Comparison of ENCODE assay signal across 7 mouse cellular contexts in the genomic region with DNA sequence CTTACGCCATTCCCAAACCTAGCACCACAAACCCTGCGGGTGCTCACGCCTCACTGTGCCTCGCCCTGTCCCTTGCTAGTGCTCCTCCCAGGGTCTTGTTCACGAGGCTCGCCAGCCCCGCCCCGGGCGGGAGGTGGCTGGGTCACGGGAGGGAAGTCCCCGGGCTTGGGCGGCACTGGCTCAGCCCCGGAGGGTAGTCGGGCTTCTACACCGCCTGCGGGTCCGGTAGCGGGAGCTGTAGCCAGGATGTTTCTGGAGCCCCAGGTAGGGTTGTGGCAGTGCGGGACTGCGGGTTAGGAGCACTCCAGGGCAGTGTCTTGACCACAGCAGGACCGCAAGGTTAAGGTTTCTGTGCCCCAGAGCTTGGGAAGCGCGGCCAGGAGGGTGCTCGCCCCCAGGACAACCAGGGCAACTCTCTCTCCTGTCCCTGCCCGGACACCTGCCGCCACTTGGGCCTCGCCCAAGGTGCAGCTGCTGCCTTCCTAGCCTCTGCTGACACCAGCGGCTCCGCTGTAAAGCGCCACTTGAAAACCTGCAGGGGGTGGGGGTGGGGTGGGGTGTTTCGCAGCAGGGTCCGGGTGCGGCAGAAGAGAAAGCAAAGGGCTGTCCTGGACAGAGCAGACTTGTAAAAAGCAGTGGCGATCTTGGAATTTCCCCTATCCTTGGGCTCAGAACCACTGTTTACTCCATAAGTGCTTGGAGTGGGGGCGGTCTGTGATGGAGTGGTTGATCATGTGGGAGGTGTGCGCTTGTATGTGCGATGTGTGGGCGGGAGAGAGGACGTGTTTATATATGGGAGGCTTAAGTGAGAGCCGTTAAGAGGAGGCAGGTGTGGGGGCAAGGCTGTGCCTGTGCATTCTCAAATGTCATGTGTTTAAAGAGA. TPM values are rescaled to one million over a fixed set of nuclear protein-coding genes. Genes with fewer than 3 reads are reported as not detected.
DNase-seq lines count a peak whose midpoint lies in the region; ATAC-seq lines count a peak whose summit lies in the region.

No protein-coding gene starts in this region.

- H3K36me3 ChIP-seq in embryonic facial prominence, embryonic 14.5 days (ENCODE audit: control insufficient read depth, insufficient read depth, low read length): no peaks in the 10 kb centered on the region

- DNase-seq in ES-CJ7 (ENCODE audit: low read depth, low spot score): peak; percentile 91
- DNase-seq in adrenal gland, postnatal 10 days: peak; percentile 45
- DNase-seq in embryonic facial prominence, embryonic 14.5 days (ENCODE audit: low spot score): peak; percentile 56
- peak; percentile 28 for DNase-seq in heart, postnatal 4 days
- peak; percentile 68 to 83 for DNase-seq in left cerebral cortex, postnatal 14 days (ENCODE audit: low spot score in 2 of 2)
- peak; percentile 81 to 82 for DNase-seq in right cerebral cortex, postnatal 36 days (ENCODE audit: low spot score in 2 of 2)

- H3K4me2 ChIP-seq in embryonic facial prominence, embryonic 14.5 days (ENCODE audit: low read depth, low read length): peak overlapping the region; percentile 57

- H3K4me3 ChIP-seq in embryonic facial prominence, embryonic 14.5 days (ENCODE audit: low read depth, low read length): peak overlapping the region; percentile 35

- H3K9me3 ChIP-seq in embryonic facial prominence, embryonic 14.5 days (ENCODE audit: control insufficient read depth, low read length): no peaks in the 10 kb centered on the region

- 2% methylated on average over 31 of the region's 40 CpGs for WGBS in embryonic facial prominence, embryonic 14.5 days

- peak; percentile 63 for ATAC-seq in embryonic facial prominence, embryonic 14.5 days (ENCODE audit: low read depth)
- peak; percentile 91 for ATAC-seq in megakaryocyte, adult 5-6 weeks (ENCODE audit: poor library complexity, severe bottlenecking)

- peaks cover 28% of the 10 kb centered on the region for H3K27me3 ChIP-seq in embryonic facial prominence, embryonic 14.5 days (replicated peaks; ENCODE audit: control insufficient read depth, insufficient read depth, low read length)

- no peak overlapping the region for H3K27ac ChIP-seq in embryonic facial prominence, embryonic 14.5 days (replicated peaks; ENCODE audit: low read depth, low read length)

- H3K4me1 ChIP-seq in embryonic facial prominence, embryonic 14.5 days (ENCODE audit: control insufficient read depth, insufficient read depth, low read length): peaks cover 7% of the 10 kb centered on the region; the same call in 1 of the 2 replicates

- 0 out of 2 replicates have a peak overlapping the region, but pooled peaks have one; percentile 42 for H3K9ac ChIP-seq in embryonic facial prominence, embryonic 14.5 days (ENCODE audit: low read depth, low read length)

- intact Hi-C loops in left cerebral cortex, postnatal 14 days (cut with DNase I): loop anchor here (5.0 kb wide), 1 partner anchor 54 kb away; a partner anchor contains a TSS

RNA-seq across cellular contexts. Expression of a gene that starts 55.2 kb away (rescaled TPM):
- total RNA-seq in adrenal gland, postnatal 10 days (2021): under 1 TPM; 0.21 to 0.36 TPM
- polyA plus RNA-seq in embryonic facial prominence, embryonic 14.5 days (2014; fragmentation: Nextera tagmentation; extraction: Ambion mirVana): 0.21 and 0.49 TPM in 2 replicates
- under 1 TPM; 0.62 to 0.63 TPM for total RNA-seq in heart, postnatal 4 days (2021)
- 100 to 1,000 TPM; 121 to 129 TPM for total RNA-seq in left cerebral cortex, postnatal 14 days (2021)
- 0.09 TPM in 1 of 2 replicates, not detected in the other for total RNA-seq in megakaryocyte, adult 5-6 weeks (2015)
- total RNA-seq in megakaryocyte, adult 5-6 weeks (2017): 0.29 TPM in 1 of 2 replicates, not detected in the other

Comparison
In these comparisons a context has a peak if more than half of its experiments do, and no peak if none do; other contexts are left out.
1. DNase-seq: peak in every context shown above with its lines; median percentile 91 in ES-CJ7; 82 in right cerebral cortex, postnatal 36 days; 76 in left cerebral cortex, postnatal 14 days; 56 in embryonic facial prominence, embryonic 14.5 days; 45 in adrenal gland, postnatal 10 days; 28 in heart, postnatal 4 days.
2. RNA of a gene that starts 55.2 kb away (total RNA-seq): 121 to 129 TPM in left cerebral cortex, postnatal 14 days; 0.62 to 0.63 TPM in heart, postnatal 4 days, 0.21 to 0.36 TPM in adrenal gland, postnatal 10 days and 0.09 to 0.29 TPM in megakaryocyte, adult 5-6 weeks; every median in the first group is over 10 times any median in the second.